Mouse (Mus musculus) lung, adult 2 months (tissue): Measurements from ENCODE around the gene Olfr470.

Experiments used
- CTCF ChIP-seq: fragments of 200-500 bp; IDR thresholded peaks from 2 replicates; pipeline ENCODE4 v1.5.1; 2011; ENCODE audit warnings: mild to moderate bottlenecking, low read length, control low read depth; ENCODE audit not compliant: insufficient read depth
- POLR2A ChIP-seq: fragments of 200-500 bp; IDR thresholded peaks from 2 replicates; pipeline ENCODE4 v1.6.1; 2011; ENCODE audit warnings: low read depth, mild to moderate bottlenecking, control low read depth, low read length, borderline replicate concordance; ENCODE audit errors: extremely low read depth

GRCm38 (mm10) chr7:107841719-107842118 is 5.6 kb downstream of the Olfr470 start:
- TF ChIP-seq CTCF = no peak
- TF ChIP-seq POLR2A = no peak
